Mouse (Mus musculus) hindbrain, embryonic 16.5 days (tissue): ENCODE results near the gene Trim33. TPM values are rescaled to one million over a fixed set of nuclear protein-coding genes. Genes with fewer than 3 reads are reported as not detected.

Source experiments
- ATAC-seq: fragments of 200-750 bp; cut with Nextera tagmentation; 2 replicates; pipeline ENCODE4 v1.8.0; 2017; ENCODE audit warnings: moderate TSS enrichment, moderate library complexity
- H3K27ac ChIP-seq: fragments of 300-500 bp; sonication (generic); 2 replicates; pipeline ENCODE4 v1.5.1; 2014; ENCODE audit warnings: low read depth, mild to moderate bottlenecking, control low read depth, low read length, moderate library complexity
- H3K27me3 ChIP-seq: fragments of 300-500 bp; sonication (generic); replicated peaks from 2 replicates; pipeline ENCODE4 v1.6.1; 2014; ENCODE audit warnings: low read length; ENCODE audit not compliant: control insufficient read depth, insufficient read depth
- H3K36me3 ChIP-seq: fragments of 300-500 bp; sonication (generic); 2 replicates; pipeline ENCODE4 v1.6.1; 2014; ENCODE audit warnings: mild to moderate bottlenecking, low read length, moderate library complexity, mixed read lengths; ENCODE audit not compliant: control insufficient read depth, insufficient read depth
- H3K4me1 ChIP-seq: fragments of 300-500 bp; sonication (generic); 2 replicates; pipeline ENCODE4 v1.6.1; 2014; ENCODE audit warnings: low read depth, low read length; ENCODE audit not compliant: control insufficient read depth, insufficient read depth
- H3K4me2 ChIP-seq: fragments of 300-500 bp; sonication (generic); 2 replicates; pipeline ENCODE4 v1.6.1; 2014; ENCODE audit warnings: mild to moderate bottlenecking, low read length, control low read depth, moderate library complexity
- H3K4me3 ChIP-seq: fragments of 300-500 bp; sonication (generic); 2 replicates; pipeline ENCODE4 v1.5.1; 2014; ENCODE audit warnings: mild to moderate bottlenecking, low read length, control low read depth, moderate library complexity
- H3K9ac ChIP-seq: fragments of 300-500 bp; sonication (generic); 2 replicates; pipeline ENCODE4 v1.6.1; 2014; ENCODE audit warnings: low read depth, mild to moderate bottlenecking, control low read depth, low read length, moderate library complexity
- H3K9me3 ChIP-seq: fragments of 300-500 bp; sonication (generic); 2 replicates; pipeline ENCODE4 v1.6.1; 2014; ENCODE audit warnings: mild to moderate bottlenecking, low read length, moderate library complexity; ENCODE audit not compliant: control insufficient read depth
- WGBS: fragments of 180-500 bp; shearing (Covaris S2); extraction: QIAGEN DNeasy Blood & Tissue Kit; methylation state at CpG from one replicate; pipeline ENCODE4 v1.1.7; 2014; 5-methylcytosine and 5-hydroxymethylcytosine counted together
- polyA plus RNA-seq: library from polyadenylated mRNA; unstranded; fragments of >200 nt; fragmentation: Nextera tagmentation; extraction: Ambion mirVana; gene quantifications from 2 replicates; pipeline ENCODE4 v1.2.1, GENCODE M21; 2015

Trim33 gene
- polyA plus RNA-seq, 1 experiment from 2014 or later, result 19.4 TPM

DNA sequence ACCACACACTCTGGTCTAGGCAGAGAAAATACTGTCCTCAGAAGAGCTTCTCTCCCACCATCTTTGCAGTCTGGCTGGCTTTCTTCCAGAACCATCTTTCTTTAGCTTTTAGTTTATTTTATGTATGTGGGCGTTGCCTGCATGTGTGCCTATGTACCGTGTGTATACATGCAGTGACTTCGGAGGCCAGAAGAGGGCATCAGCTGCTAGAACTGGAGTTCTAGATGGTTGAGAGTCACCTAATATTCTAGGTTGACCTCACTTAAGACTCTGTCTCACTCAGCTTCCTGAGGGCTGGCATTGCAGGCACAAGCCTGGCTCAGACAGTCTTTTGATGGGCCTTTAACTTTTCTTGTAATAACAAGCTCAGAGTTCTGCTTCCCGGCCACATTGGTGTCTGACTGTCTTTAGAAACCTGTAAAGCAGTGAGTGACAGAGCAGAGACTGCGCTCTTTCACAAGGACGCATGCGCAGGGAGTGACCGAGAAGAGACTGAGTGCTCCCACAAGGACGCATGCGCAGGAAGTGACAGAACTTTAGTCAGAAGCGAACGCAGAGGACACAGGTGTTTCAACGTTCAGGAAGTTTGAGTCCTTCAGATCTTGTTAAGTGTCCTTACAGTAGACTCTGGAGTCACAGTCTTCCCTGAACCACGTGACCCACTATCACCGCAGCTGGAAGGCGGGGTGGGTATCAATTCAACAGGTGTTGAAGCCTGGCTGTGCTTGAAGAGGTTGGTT is 107.4 kb downstream of the Trim33 start:
- no peak overlapping the region for H3K27ac ChIP-seq
- no peaks in the 10 kb centered on the region for H3K4me1 ChIP-seq
- H3K9ac ChIP-seq, result no peak overlapping the region
- no peak overlapping the region for H3K4me2 ChIP-seq
- H3K27me3 ChIP-seq, result no peaks in the 10 kb centered on the region
- no peaks in the 10 kb centered on the region for H3K36me3 ChIP-seq
- no peaks in the 10 kb centered on the region for H3K9me3 ChIP-seq
- WGBS, result 93% methylated on average over 16 of the region's 16 CpGs
- H3K4me3 ChIP-seq, result no peak overlapping the region
- no peak for ATAC-seq

DNA sequence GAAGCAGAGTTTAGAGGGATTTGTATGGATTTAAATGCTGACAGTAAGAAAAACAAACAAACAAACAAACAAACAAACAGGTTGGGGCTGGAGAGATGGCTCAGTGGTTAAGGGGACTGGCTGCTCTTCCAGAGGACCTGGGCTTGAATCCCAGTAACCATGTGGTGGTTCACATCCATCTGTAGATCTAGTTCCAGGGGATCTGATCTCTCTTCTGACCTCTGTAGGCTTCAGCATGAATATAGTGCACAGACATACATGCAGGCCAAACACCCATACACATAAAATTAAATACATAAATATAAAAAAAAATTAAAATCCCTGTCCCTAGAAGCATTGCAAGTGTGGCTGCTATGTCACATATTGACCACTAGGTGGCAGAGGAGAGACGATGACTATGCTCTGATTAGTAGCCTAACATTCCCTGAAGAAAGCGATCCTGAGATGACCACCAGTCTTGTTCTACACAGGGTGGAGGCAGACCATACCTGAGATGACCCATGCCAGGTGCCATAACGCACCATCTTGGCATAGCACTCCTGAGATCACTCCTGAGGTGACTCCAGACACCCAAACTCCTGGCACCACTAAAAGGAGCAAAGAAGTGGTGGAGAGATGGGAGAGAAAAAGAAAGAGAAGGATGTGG is 113.6 kb downstream of the Trim33 start:
- ATAC-seq, result peak; percentile 86
- no peak overlapping the region for H3K4me2 ChIP-seq
- H3K27ac ChIP-seq, result no peak overlapping the region
- 4% methylated on average over 3 of the region's 3 CpGs for WGBS
- no peaks in the 10 kb centered on the region; the same call in 1 of the 2 replicates for H3K27me3 ChIP-seq
- no peaks in the 10 kb centered on the region for H3K9me3 ChIP-seq
- no peak overlapping the region for H3K4me3 ChIP-seq
- H3K4me1 ChIP-seq, result no peaks in the 10 kb centered on the region
- no peaks in the 10 kb centered on the region for H3K36me3 ChIP-seq
- H3K9ac ChIP-seq, result no peak overlapping the region

- no peak overlapping the region for H3K9ac ChIP-seq
- H3K4me3 ChIP-seq, result no peak overlapping the region
- H3K27ac ChIP-seq, result no peak overlapping the region
- no peaks in the 10 kb centered on the region for H3K9me3 ChIP-seq
- 83% methylated on average over 14 of the region's 14 CpGs for WGBS
- ATAC-seq, result peak; percentile 60
- no peak overlapping the region for H3K4me2 ChIP-seq
- H3K4me1 ChIP-seq, result no peaks in the 10 kb centered on the region
- H3K36me3 ChIP-seq, result no peaks in the 10 kb centered on the region
- no peaks in the 10 kb centered on the region; the same call in 1 of the 2 replicates for H3K27me3 ChIP-seq
These were observed 114.4 kb downstream of the Trim33 start for GRCm38 (mm10) chr3:103393283-103394060.

- no peak for ATAC-seq
- 93% methylated on average over 2 of the region's 2 CpGs for WGBS
- H3K36me3 ChIP-seq, result no peaks in the 10 kb centered on the region
These were observed 115.0 kb downstream of the Trim33 start for GRCm38 (mm10) chr3:103394121-103394520.

GRCm38 (mm10) chr3:103397523-103397922 is 118.4 kb downstream of the Trim33 start:
- 85% methylated on average over 3 of the region's 3 CpGs for WGBS
- H3K9me3 ChIP-seq, result no peaks in the 10 kb centered on the region
- no peak overlapping the region for H3K4me2 ChIP-seq
- no peak overlapping the region for H3K9ac ChIP-seq
- no peak overlapping the region for H3K27ac ChIP-seq
- no peaks in the 10 kb centered on the region for H3K36me3 ChIP-seq
- no peak for ATAC-seq
- H3K4me1 ChIP-seq, result peaks cover 3% of the 10 kb centered on the region; the same call in 1 of the 2 replicates
- H3K27me3 ChIP-seq, result no peaks in the 10 kb centered on the region; the same call in 1 of the 2 replicates
- H3K4me3 ChIP-seq, result no peak overlapping the region

More at GRCm38 (mm10) chr3:103394121-103394520, 115.0 kb downstream of the Trim33 start:
- H3K4me3 ChIP-seq, result no peak overlapping the region
- no peaks in the 10 kb centered on the region; the same call in 1 of the 2 replicates for H3K27me3 ChIP-seq
- no peak overlapping the region for H3K9ac ChIP-seq
- H3K9me3 ChIP-seq, result no peaks in the 10 kb centered on the region
- no peak overlapping the region for H3K27ac ChIP-seq
- no peaks in the 10 kb centered on the region for H3K4me1 ChIP-seq
- H3K4me2 ChIP-seq, result no peak overlapping the region

DNA sequence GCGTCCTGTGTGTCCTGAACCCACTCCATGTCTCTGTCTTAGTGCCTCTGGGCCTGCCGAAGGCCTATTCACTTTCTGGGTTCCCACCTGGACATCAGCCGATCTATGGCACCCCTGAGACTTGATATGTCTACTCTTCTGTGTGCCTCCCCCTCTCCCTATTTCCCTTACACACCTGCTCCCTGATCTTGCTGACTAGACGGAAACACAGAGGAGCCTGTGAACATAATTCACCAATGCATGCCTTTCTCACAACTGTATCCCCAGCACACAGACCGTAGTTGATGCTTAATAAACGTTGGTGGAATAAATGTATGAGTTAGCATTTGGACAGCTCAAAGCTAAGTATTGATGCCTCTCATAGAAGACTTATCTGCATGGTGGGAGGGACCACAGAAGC is 121.7 kb downstream of the Trim33 start:
- Histone ChIP-seq H3K9ac (no peak overlapping the region), H3K4me3 (no peak overlapping the region), H3K36me3 (no peaks in the 10 kb centered on the region), H3K4me1 (peaks cover 3% of the 10 kb centered on the region; the same call in 1 of the 2 replicates), H3K9me3 (no peaks in the 10 kb centered on the region), H3K4me2 (no peak overlapping the region), H3K27me3 (no peaks in the 10 kb centered on the region), H3K27ac (no peak overlapping the region)
- ATAC-seq, result no peak; the same call in none of the 2 replicates
- 59% methylated on average over 6 of the region's 6 CpGs for WGBS

DNA sequence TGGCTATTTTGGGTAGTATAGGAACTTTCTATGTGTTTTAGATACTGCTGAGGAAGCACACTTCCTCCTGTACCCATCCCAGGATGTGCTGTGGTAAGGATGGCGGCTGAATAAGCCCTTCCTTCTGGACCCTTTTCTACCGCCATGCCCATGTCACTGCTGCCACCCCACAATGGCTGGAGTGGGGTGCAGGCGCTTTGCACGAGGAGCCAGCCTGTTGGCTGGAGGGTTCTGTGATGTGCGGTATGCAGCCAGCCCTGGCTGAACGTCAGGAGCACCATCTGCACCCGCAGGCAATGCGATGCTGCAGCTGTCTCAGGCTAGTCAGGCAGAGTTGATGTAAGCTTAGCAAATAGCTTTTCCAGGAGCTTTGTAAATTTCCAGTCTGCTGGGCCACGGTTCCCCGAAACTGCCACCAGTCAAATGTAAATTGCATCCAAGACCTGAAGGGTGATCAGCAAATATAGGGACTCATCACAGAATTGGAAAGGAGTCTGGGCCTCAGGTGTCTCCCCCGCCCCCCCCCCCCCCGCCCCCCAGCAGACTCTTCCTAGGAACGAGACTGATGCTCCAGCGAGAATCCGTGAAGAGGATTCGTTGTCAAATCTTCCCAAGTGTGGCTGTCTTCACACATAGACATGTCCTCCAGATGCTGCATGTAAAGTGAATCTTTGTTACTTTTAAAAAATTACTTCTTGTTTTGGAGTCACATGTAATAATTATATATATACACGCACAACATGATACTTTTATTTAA is 122.4 kb downstream of the Trim33 start:
- 28% methylated on average over 17 of the region's 17 CpGs for WGBS
- Histone ChIP-seq H3K4me1 (peaks cover 3% of the 10 kb centered on the region; the same call in 1 of the 2 replicates), H3K27me3 (no peaks in the 10 kb centered on the region), H3K27ac (peak overlapping the region; percentile 65), H3K4me2 (no peak overlapping the region), H3K36me3 (no peaks in the 10 kb centered on the region), H3K4me3 (no peak overlapping the region), H3K9me3 (no peaks in the 10 kb centered on the region), H3K9ac (0 out of 2 replicates have a peak overlapping the region, but pooled peaks have one; percentile 13)
- peak; percentile 91 for ATAC-seq

- H3K4me2 ChIP-seq, result no peak overlapping the region
- no peaks in the 10 kb centered on the region for H3K36me3 ChIP-seq
- H3K27ac ChIP-seq, result no peak overlapping the region
- H3K9me3 ChIP-seq, result no peaks in the 10 kb centered on the region
- no peaks in the 10 kb centered on the region for H3K27me3 ChIP-seq
- WGBS, result 26% methylated on average over 10 of the region's 10 CpGs
- no peak overlapping the region for H3K4me3 ChIP-seq
- H3K9ac ChIP-seq, result no peak overlapping the region
- no peak for ATAC-seq
- H3K4me1 ChIP-seq, result peaks cover 3% of the 10 kb centered on the region; the same call in 1 of the 2 replicates
These were observed 123.1 kb downstream of the Trim33 start for GRCm38 (mm10) chr3:103402212-103402611.
